Mouse (Mus musculus) c-Kit-positive CD71-negative TER-119-negative erythroid progenitor cells, embryonic 14.5 days (primary cell): ENCODE results near the gene Bag6.

Experiments
- DNase-seq: peaks from one replicate; pipeline ENCODE4 v3.0.0-alpha.2; 2013; ENCODE audit warnings: low read depth

Bag6 gene

DNA sequence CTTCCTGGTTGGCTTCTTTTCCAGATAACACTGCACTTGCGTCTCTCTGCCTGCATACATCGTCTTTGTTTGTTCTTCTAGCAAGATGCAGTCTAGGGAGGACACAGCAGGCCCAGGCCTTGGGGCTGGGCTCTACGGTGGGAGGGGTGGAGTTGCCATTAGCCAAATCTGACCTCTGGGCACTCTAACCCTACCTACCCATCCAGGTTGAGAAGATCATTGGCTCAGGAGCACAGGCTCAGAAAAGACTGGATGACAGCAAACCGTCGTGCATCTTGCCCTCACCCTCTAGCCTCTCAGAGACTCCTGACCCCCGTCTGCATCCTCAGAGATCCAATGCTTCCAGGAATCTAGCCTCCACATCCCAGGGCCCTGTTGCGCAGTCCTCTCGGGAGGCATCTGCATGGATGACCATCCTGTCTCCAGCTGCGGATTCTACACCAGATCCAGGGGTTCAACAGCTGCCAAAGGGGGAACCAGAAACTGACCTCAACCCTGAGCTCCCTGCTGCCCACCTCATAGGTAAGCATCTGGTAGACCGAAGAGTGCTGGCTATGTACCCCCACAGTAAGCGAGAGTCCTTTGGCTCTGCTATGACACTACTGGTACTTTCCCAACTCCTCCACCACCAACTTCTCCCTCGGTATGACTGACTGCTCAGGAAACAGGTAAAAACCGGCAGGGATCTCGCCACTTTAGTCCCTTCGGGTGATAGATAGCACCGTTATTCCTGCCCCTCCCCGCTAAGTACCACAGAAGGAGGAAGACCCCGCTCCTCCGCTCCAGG lies 60.1 kb downstream of the Bag6 start:
- no peak for DNase-seq

DNA sequence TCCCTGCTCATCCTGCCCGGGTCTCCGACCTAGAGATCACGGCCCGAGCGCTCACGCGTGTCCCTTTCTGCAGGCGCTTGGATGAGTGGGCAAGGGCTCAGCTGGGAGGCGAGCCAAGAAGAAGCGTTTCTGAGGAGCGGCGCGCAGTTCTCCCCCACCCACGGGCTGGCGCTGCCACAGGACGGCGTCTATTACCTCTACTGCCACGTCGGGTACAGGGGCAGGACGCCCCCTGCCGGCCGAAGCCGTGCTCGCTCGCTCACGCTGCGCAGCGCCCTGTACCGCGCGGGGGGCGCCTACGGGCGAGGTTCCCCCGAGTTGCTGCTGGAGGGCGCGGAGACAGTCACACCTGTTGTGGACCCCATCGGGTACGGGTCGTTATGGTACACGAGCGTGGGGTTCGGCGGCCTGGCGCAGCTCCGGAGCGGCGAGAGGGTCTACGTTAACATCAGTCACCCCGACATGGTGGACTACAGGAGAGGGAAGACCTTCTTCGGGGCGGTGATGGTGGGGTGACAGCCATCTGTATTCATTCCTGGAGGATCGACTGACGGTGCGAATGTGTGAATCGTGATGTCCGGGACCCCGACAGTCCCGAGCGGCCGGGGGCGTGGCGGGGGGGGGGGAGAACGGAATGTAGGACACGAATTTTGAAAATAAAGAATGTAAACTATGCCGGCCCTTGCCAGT lies 60.8 kb downstream of the Bag6 start:
- no peak for DNase-seq

DNA sequence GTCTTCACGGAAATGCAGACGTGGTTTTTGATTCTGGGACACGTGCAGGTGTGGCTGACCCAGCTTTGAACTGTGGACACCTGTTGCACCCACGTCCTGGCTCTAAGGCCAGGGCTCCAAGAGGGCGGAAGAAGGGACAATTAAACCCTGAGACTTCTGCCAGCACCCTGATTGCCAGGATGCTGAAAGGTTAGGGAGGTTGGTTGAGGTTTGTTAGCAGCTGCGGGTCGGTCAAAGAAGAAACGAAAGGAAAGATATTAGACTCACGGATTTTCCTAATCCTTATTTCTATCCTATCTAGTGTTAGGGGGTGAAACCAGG lies 61.3 kb downstream of the Bag6 start:
- no peak for DNase-seq
